Mouse (Mus musculus) myocyte (in vitro differentiated cells): ENCODE measurements around the gene Gimap7. TPM values are rescaled to one million over a fixed set of nuclear protein-coding genes. Genes with fewer than 3 reads are reported as not detected.

Experiments used
- H3K27me3 ChIP-seq: one replicate; pipeline ENCODE4 v1.6.1; 2011; ENCODE audit not compliant: control insufficient read depth, insufficient read depth, insufficient read length
- H3K36me3 ChIP-seq: one replicate; pipeline ENCODE4 v1.6.1; 2011; ENCODE audit not compliant: control insufficient read depth, insufficient read depth
- H3K4me2 ChIP-seq: one replicate; pipeline ENCODE4 v1.6.1; 2011; ENCODE audit warnings: low read depth, control low read depth
- H3K4me3 ChIP-seq: one replicate; pipeline ENCODE4 v1.5.1; 2011; ENCODE audit warnings: mild to moderate bottlenecking, control low read depth, moderate library complexity
- H3K79me2 ChIP-seq: one replicate; pipeline ENCODE4 v1.6.1; 2011; ENCODE audit not compliant: control insufficient read depth, insufficient read depth
- H3ac ChIP-seq: one replicate; pipeline ENCODE4 v1.6.1; 2011; ENCODE audit not compliant: control insufficient read depth, insufficient read length
- CEBPB ChIP-seq: IDR thresholded peaks from 2 replicates; pipeline ENCODE4 v1.6.1; 2011; ENCODE audit warnings: mild to moderate bottlenecking, moderate library complexity; ENCODE audit not compliant: poor library complexity, insufficient read depth, severe bottlenecking
- E2F4 ChIP-seq: IDR thresholded peaks from one replicate; pipeline ENCODE4 v1.6.1; 2011; ENCODE audit warnings: mild to moderate bottlenecking, control low read depth, moderate library complexity; ENCODE audit not compliant: insufficient read depth
- MAX ChIP-seq: IDR thresholded peaks from one replicate; pipeline ENCODE4 v1.6.1; 2011; ENCODE audit warnings: low read depth, mild to moderate bottlenecking, control low read depth
- MYOD1 ChIP-seq, 3 experiments: IDR thresholded peaks; one replicate each; pipeline ENCODE4 v1.6.1; 2011; ENCODE audit warnings: control low read depth in 2 of 3, low read depth in 2 of 3, mild to moderate bottlenecking in 2 of 3, moderate library complexity in 1 of 3; ENCODE audit not compliant: insufficient read length in 2 of 3, control insufficient read depth in 1 of 3
- MYOG ChIP-seq, 3 experiments: IDR thresholded peaks; one replicate each; pipeline ENCODE4 v1.6.1; 2011; ENCODE audit warnings: control low read depth in 2 of 3, low read depth in 2 of 3, mild to moderate bottlenecking in 2 of 3; ENCODE audit not compliant: insufficient read length in 2 of 3, control insufficient read depth in 1 of 3, insufficient read depth in 1 of 3
- POLR2A ChIP-seq: IDR thresholded peaks from one replicate; pipeline ENCODE4 v1.6.1; 2011; ENCODE audit warnings: low read depth, mild to moderate bottlenecking, control low read depth, moderate library complexity; ENCODE audit not compliant: insufficient read length
- POLR2AphosphoS2 ChIP-seq: IDR thresholded peaks from one replicate; pipeline ENCODE4 v1.6.1; 2011; ENCODE audit warnings: low read depth, control low read depth; ENCODE audit not compliant: insufficient read length
- REST ChIP-seq: IDR thresholded peaks from one replicate; pipeline ENCODE4 v1.6.1; 2011; ENCODE audit warnings: mild to moderate bottlenecking, control low read depth, moderate library complexity; ENCODE audit not compliant: insufficient read depth, insufficient read length
- SRF ChIP-seq: IDR thresholded peaks from one replicate; pipeline ENCODE4 v1.6.1; 2011; ENCODE audit warnings: low read depth; ENCODE audit not compliant: control insufficient read depth, insufficient read length
- TCF12 ChIP-seq: IDR thresholded peaks from one replicate; pipeline ENCODE4 v1.6.1; 2011; ENCODE audit warnings: mild to moderate bottlenecking, control low read depth; ENCODE audit not compliant: poor library complexity, insufficient read depth, severe bottlenecking
- TCF3 ChIP-seq: IDR thresholded peaks from one replicate; pipeline ENCODE4 v1.6.1; 2011; ENCODE audit warnings: low read depth, control low read depth; ENCODE audit not compliant: insufficient read length
- USF1 ChIP-seq: IDR thresholded peaks from one replicate; pipeline ENCODE4 v1.6.1; 2011; ENCODE audit warnings: low read depth, mild to moderate bottlenecking, control low read depth, moderate library complexity
- polyA plus RNA-seq: library from polyadenylated mRNA; unstranded; fragments of >200 nt; fragmentation: generic; extraction: Trizol; gene quantifications from one replicate; pipeline ENCODE4 v1.2.1, GENCODE M21; 2012; ENCODE audit warnings: missing spikeins

Gimap7 gene
- polyA plus RNA-seq, 1 experiment: not detected

- H3K36me3 ChIP-seq: no peaks in the 10 kb centered on the region
- H3K4me2 ChIP-seq: no peak overlapping the region
- no peak overlapping the region for H3K4me3 ChIP-seq
- H3ac ChIP-seq: no peak overlapping the region
- TF ChIP-seq TCF3 (no peak), MYOG (IDR thresholded peaks at IDR 0.05; ENCODE audit: control insufficient read depth in 1 of 3, insufficient read depth in 1 of 3, insufficient read length in 2 of 3, low read depth in 2 of 3) (no peak)
- H3K79me2 ChIP-seq: no peaks in the 10 kb centered on the region
- H3K27me3 ChIP-seq: no peaks in the 10 kb centered on the region
Measured at GRCm38 (mm10) chr6:48763567-48764270, 45.3 kb downstream of the Gimap7 start.

- no peaks in the 10 kb centered on the region for H3K79me2 ChIP-seq
- TF ChIP-seq E2F4: no peak
- TF ChIP-seq TCF12: no peak
- no peak for TF ChIP-seq POLR2A
- TF ChIP-seq TCF3: no peak
- TF ChIP-seq MYOG (IDR thresholded peaks at IDR 0.05; ENCODE audit: control insufficient read depth in 1 of 3, insufficient read depth in 1 of 3, insufficient read length in 2 of 3, low read depth in 2 of 3): no peak
- TF ChIP-seq REST: no peak
- no peak for TF ChIP-seq USF1
- TF ChIP-seq CEBPB: no peak
- TF ChIP-seq POLR2AphosphoS2: no peak
- no peak overlapping the region for H3K4me3 ChIP-seq
- no peak overlapping the region for H3ac ChIP-seq
- H3K4me2 ChIP-seq: no peak overlapping the region
- no peaks in the 10 kb centered on the region for H3K36me3 ChIP-seq
- no peaks in the 10 kb centered on the region for H3K27me3 ChIP-seq
Measured at GRCm38 (mm10) chr6:48764496-48764895, 46.1 kb downstream of the Gimap7 start.

GRCm38 (mm10) chr6:48768178-48768869 lies 49.9 kb downstream of the Gimap7 start:
- Histone ChIP-seq H3K4me3 (no peak overlapping the region), H3K36me3 (no peaks in the 10 kb centered on the region), H3K4me2 (no peak overlapping the region), H3K79me2 (no peaks in the 10 kb centered on the region), H3K27me3 (no peaks in the 10 kb centered on the region), H3ac (no peak overlapping the region)
- no peak for TF ChIP-seq POLR2A
- TF ChIP-seq MYOG (IDR thresholded peaks at IDR 0.05; ENCODE audit: control insufficient read depth in 1 of 3, insufficient read depth in 1 of 3, insufficient read length in 2 of 3, low read depth in 2 of 3): no peak
- TF ChIP-seq MYOD1 (IDR thresholded peaks at IDR 0.05; ENCODE audit: control insufficient read depth in 1 of 3, insufficient read length in 2 of 3, low read depth in 2 of 3): no peak
- TF ChIP-seq E2F4: no peak
- no peak for TF ChIP-seq MAX
- no peak for TF ChIP-seq REST
- no peak for TF ChIP-seq TCF12
- no peak for TF ChIP-seq SRF
- no peak for TF ChIP-seq POLR2AphosphoS2
- no peak for TF ChIP-seq USF1
- no peak for TF ChIP-seq TCF3
- TF ChIP-seq CEBPB: no peak

GRCm38 (mm10) chr6:48768933-48769332 lies 50.5 kb downstream of the Gimap7 start:
- H3K4me2 ChIP-seq: no peak overlapping the region
- H3K4me3 ChIP-seq: no peak overlapping the region
- TF ChIP-seq TCF3: no peak
- H3K27me3 ChIP-seq: no peaks in the 10 kb centered on the region
- no peak overlapping the region for H3ac ChIP-seq
- no peaks in the 10 kb centered on the region for H3K36me3 ChIP-seq
- H3K79me2 ChIP-seq: no peaks in the 10 kb centered on the region

- H3ac ChIP-seq: no peak within 1 kb of the TSS
- H3K79me2 ChIP-seq: no peaks in the 10 kb centered on the region
- no peak within 1 kb of the TSS for H3K4me2 ChIP-seq
- H3K4me3 ChIP-seq: no peak within 1 kb of the TSS
- no peaks in the 10 kb centered on the region for H3K27me3 ChIP-seq
- H3K36me3 ChIP-seq: no peaks in the 10 kb centered on the region
- no peak for TF ChIP-seq POLR2A
- no peak for TF ChIP-seq REST
- TF ChIP-seq POLR2AphosphoS2: no peak
- no peak for TF ChIP-seq TCF12
- TF ChIP-seq E2F4: no peak
Measured at GRCm38 (mm10) chr6:48770696-48771095, 52.3 kb downstream of the Gimap7 start, which contains the start of gene Gimap3. TSS of gene Gimap3 (minus strand) at chr6:48770851.
